Mouse (Mus musculus): ENCODE results near the gene Mvp.

Mvp gene

GRCm38 (mm10) chr7:127019306-127019960 lies 5.0 kb upstream of the Mvp start:
- DNase-seq = peak; percentile 73

- peak; percentile 71 for DNase-seq
These were observed 4.2 kb upstream of the Mvp start for GRCm38 (mm10) chr7:127018416-127019305.

GRCm38 (mm10) chr7:127017950-127018345 lies 3.5 kb upstream of the Mvp start:
- peak; percentile 68 for DNase-seq

- peak; percentile 99 for DNase-seq
These were observed 2.8 kb upstream of the Mvp start, which contains the start of gene Pagr1a for GRCm38 (mm10) chr7:127016971-127017949. Gene Pagr1a, minus strand, starts transcription at chr7:127017352.

- DNase-seq = no peak
These were observed 2.1 kb upstream of the Mvp start for GRCm38 (mm10) chr7:127016486-127016938.

GRCm38 (mm10) chr7:127016481-127016485 lies 1.9 kb upstream of the Mvp start, which contains the start of gene Pagr1b:
Gene Pagr1b, minus strand, starts transcription at chr7:127016484.
- DNase-seq = no peak

- DNase-seq = peak; percentile 87
These were observed 1.7 kb upstream of the Mvp start for GRCm38 (mm10) chr7:127016081-127016480.

GRCm38 (mm10) chr7:127014993-127015392 lies 572 bp upstream of the Mvp start:
- no peak for DNase-seq

- peak; percentile 63 for DNase-seq
These were observed 1.0 kb downstream of the Mvp start for GRCm38 (mm10) chr7:127013385-127013784.

GRCm38 (mm10) chr7:127012845-127013244 lies 1.6 kb downstream of the Mvp start:
- peak; percentile 54 for DNase-seq

- peak; percentile 51 for DNase-seq
These were observed 2.0 kb downstream of the Mvp start for GRCm38 (mm10) chr7:127012374-127012773.

GRCm38 (mm10) chr7:127011717-127012116 lies 2.7 kb downstream of the Mvp start:
- DNase-seq = peak; percentile 67

- DNase-seq = no peak
These were observed 3.4 kb downstream of the Mvp start for GRCm38 (mm10) chr7:127011051-127011450.

GRCm38 (mm10) chr7:127009307-127010085 lies 4.9 kb downstream of the Mvp start:
- peak; percentile 81 for DNase-seq

- peak; percentile 100 for DNase-seq
These were observed 6.0 kb downstream of the Mvp start for GRCm38 (mm10) chr7:127008239-127009019.

- peak; percentile 63 for DNase-seq
These were observed 7.0 kb downstream of the Mvp start for GRCm38 (mm10) chr7:127007313-127008024.

- no peak for DNase-seq
These were observed 10.1 kb downstream of the Mvp start for GRCm38 (mm10) chr7:127004122-127004875.

- no peak for DNase-seq
These were observed 10.8 kb downstream of the Mvp start for GRCm38 (mm10) chr7:127003620-127004019.

GRCm38 (mm10) chr7:126999568-126999967 lies 14.9 kb downstream of the Mvp start:
- no peak for DNase-seq

GRCm38 (mm10) chr7:126996449-126996848 lies 18.0 kb downstream of the Mvp start:
- no peak for DNase-seq

Data from cerebellum, adult 9-11 months (tissue).